Mouse (Mus musculus) small intestine, adult 2 months (tissue): ENCODE measurements around the gene Tbk1.

Source experiments
- CTCF ChIP-seq: fragments of 200-500 bp; IDR thresholded peaks from 2 replicates; pipeline ENCODE4 v1.5.1; 2012; ENCODE audit warnings: low read depth, mild to moderate bottlenecking, control low read depth, inconsistent platforms, low read length, moderate library complexity, mixed read lengths; ENCODE audit not compliant: insufficient replicate concordance, insufficient read length; ENCODE audit errors: extremely low read depth
- POLR2A ChIP-seq: fragments of 200-500 bp; IDR thresholded peaks from 2 replicates; pipeline ENCODE4 v1.6.1; 2012; ENCODE audit warnings: low read depth, mild to moderate bottlenecking, control low read depth, inconsistent platforms, low read length, moderate library complexity

DNA sequence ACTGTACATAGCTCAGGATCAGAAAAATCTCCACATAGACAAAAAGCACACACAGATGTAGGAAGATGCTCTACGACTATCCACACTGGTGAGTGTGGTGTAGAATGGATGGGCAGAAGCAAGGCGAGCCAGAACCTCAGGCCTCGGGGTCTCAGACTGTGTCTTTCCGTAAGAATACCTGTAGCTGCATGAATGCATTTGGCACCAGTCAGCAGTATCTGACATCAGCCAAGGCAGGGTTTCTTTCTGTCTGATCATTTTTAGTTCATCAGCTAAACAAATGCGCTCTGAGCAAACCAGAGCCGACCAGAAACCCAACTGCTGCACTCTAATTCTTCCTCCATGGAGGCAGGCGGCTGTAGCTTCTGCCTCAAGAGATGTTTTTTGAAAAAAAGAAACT is 18.1 kb downstream of the Tbk1 start:
- TF ChIP-seq POLR2A (no peak), CTCF (no peak)
